Mouse (Mus musculus): ENCODE measurements around the gene Trim7. TPM values are rescaled to one million over a fixed set of nuclear protein-coding genes. Genes with fewer than 3 reads are reported as not detected.
"Not testable (repeated sequence)": the region's sequence is repeated elsewhere in the genome, so short reads cannot be mapped to it uniquely, and the experiment has no call there.

Trim7 gene
- polyA plus RNA-seq, 1 experiment from 2014 or later = 0.18 TPM

- Histone ChIP-seq H3K27me3 (replicated peaks; ENCODE audit: control insufficient read depth, insufficient read depth, low read length) (no peaks in the 10 kb centered on the region), H3K9ac (ENCODE audit: low read depth, low read length) (no peak overlapping the region), H3K4me3 (ENCODE audit: low read depth, low read length) (peak overlapping the region; percentile 26), H3K4me2 (peak overlapping the region; percentile 68), H3K27ac (ENCODE audit: low read depth, low read length) (no peak overlapping the region), H3K36me3 (ENCODE audit: control insufficient read depth, insufficient read depth, low read length) (no peaks in the 10 kb centered on the region), H3K4me1 (replicated peaks; ENCODE audit: control insufficient read depth, insufficient read depth, low read length) (peaks cover 12% of the 10 kb centered on the region), H3K9me3 (ENCODE audit: control insufficient read depth, low read length) (no peaks in the 10 kb centered on the region)
- DNase-seq (ENCODE audit: low spot score) = peak; percentile 73
- ATAC-seq (replicated peaks; ENCODE audit: low FRiP score) = peak; percentile 42; the same call in 1 of the 2 replicates
- WGBS = 19% methylated on average over 20 of the region's 20 CpGs
Measured at GRCm38 (mm10) chr11:48789973-48790823, 35.7 kb upstream of the Trim7 start.

GRCm38 (mm10) chr11:48790946-48791345, 35.0 kb upstream of the Trim7 start:
- no peaks in the 10 kb centered on the region for H3K27me3 ChIP-seq (replicated peaks; ENCODE audit: control insufficient read depth, insufficient read depth, low read length)
- no peaks in the 10 kb centered on the region for H3K36me3 ChIP-seq (ENCODE audit: control insufficient read depth, insufficient read depth, low read length)
- no peak overlapping the region for H3K27ac ChIP-seq (ENCODE audit: low read depth, low read length)
- H3K4me2 ChIP-seq = peak overlapping the region; percentile 68
- ATAC-seq (replicated peaks; ENCODE audit: low FRiP score) = no peak
- no peaks in the 10 kb centered on the region for H3K9me3 ChIP-seq (ENCODE audit: control insufficient read depth, low read length)
- DNase-seq (ENCODE audit: low spot score) = no peak
- WGBS = 46% methylated on average over 8 of the region's 8 CpGs
- peaks cover 12% of the 10 kb centered on the region for H3K4me1 ChIP-seq (replicated peaks; ENCODE audit: control insufficient read depth, insufficient read depth, low read length)
- H3K9ac ChIP-seq (ENCODE audit: low read depth, low read length) = no peak overlapping the region
- H3K4me3 ChIP-seq (ENCODE audit: low read depth, low read length) = no peak overlapping the region

GRCm38 (mm10) chr11:48791894-48792293, 34.0 kb upstream of the Trim7 start:
- H3K4me3 ChIP-seq (ENCODE audit: low read depth, low read length); H3K36me3 ChIP-seq (ENCODE audit: control insufficient read depth, insufficient read depth, low read length); H3K4me2 ChIP-seq; DNase-seq (ENCODE audit: low spot score); H3K27ac ChIP-seq (ENCODE audit: low read depth, low read length); H3K9ac ChIP-seq (ENCODE audit: low read depth, low read length); H3K27me3 ChIP-seq (replicated peaks; ENCODE audit: control insufficient read depth, insufficient read depth, low read length); ATAC-seq (replicated peaks; ENCODE audit: low FRiP score); H3K9me3 ChIP-seq (ENCODE audit: control insufficient read depth, low read length): not testable (repeated sequence)
- 84% methylated on average over 9 of the region's 9 CpGs for WGBS
- peaks cover 16% of the 10 kb centered on the region for H3K4me1 ChIP-seq (replicated peaks; ENCODE audit: control insufficient read depth, insufficient read depth, low read length)

- H3K4me2 ChIP-seq = no peak overlapping the region
- no peak overlapping the region for H3K4me3 ChIP-seq (ENCODE audit: low read depth, low read length)
- H3K9ac ChIP-seq (ENCODE audit: low read depth, low read length) = no peak overlapping the region
- no peaks in the 10 kb centered on the region for H3K9me3 ChIP-seq (ENCODE audit: control insufficient read depth, low read length)
- H3K27ac ChIP-seq (ENCODE audit: low read depth, low read length) = no peak overlapping the region
- peaks cover 28% of the 10 kb centered on the region for H3K4me1 ChIP-seq (replicated peaks; ENCODE audit: control insufficient read depth, insufficient read depth, low read length)
- no peak for ATAC-seq (replicated peaks; ENCODE audit: low FRiP score)
- no peaks in the 10 kb centered on the region for H3K27me3 ChIP-seq (replicated peaks; ENCODE audit: control insufficient read depth, insufficient read depth, low read length)
- 96% methylated on average over 3 of the region's 3 CpGs for WGBS
- DNase-seq (ENCODE audit: low spot score) = no peak
- no peaks in the 10 kb centered on the region for H3K36me3 ChIP-seq (ENCODE audit: control insufficient read depth, insufficient read depth, low read length)
Measured at GRCm38 (mm10) chr11:48793184-48793583, 32.8 kb upstream of the Trim7 start.

- DNase-seq (ENCODE audit: low spot score) = no peak
- Histone ChIP-seq H3K27me3 (replicated peaks; ENCODE audit: control insufficient read depth, insufficient read depth, low read length) (no peaks in the 10 kb centered on the region), H3K4me3 (ENCODE audit: low read depth, low read length) (no peak overlapping the region), H3K27ac (ENCODE audit: low read depth, low read length) (no peak overlapping the region), H3K4me1 (replicated peaks; ENCODE audit: control insufficient read depth, insufficient read depth, low read length) (peaks cover 28% of the 10 kb centered on the region), H3K9ac (ENCODE audit: low read depth, low read length) (no peak overlapping the region), H3K36me3 (ENCODE audit: control insufficient read depth, insufficient read depth, low read length) (no peaks in the 10 kb centered on the region), H3K9me3 (ENCODE audit: control insufficient read depth, low read length) (no peaks in the 10 kb centered on the region), H3K4me2 (no peak overlapping the region)
- 89% methylated on average over 7 of the region's 7 CpGs for WGBS
- ATAC-seq (replicated peaks; ENCODE audit: low FRiP score) = no peak
Measured at GRCm38 (mm10) chr11:48795221-48795620, 30.7 kb upstream of the Trim7 start.

- no peak for DNase-seq (ENCODE audit: low spot score)
- ATAC-seq (replicated peaks; ENCODE audit: low FRiP score) = no peak
- no peak overlapping the region for H3K4me2 ChIP-seq
- no peaks in the 10 kb centered on the region for H3K9me3 ChIP-seq (ENCODE audit: control insufficient read depth, low read length)
- H3K36me3 ChIP-seq (ENCODE audit: control insufficient read depth, insufficient read depth, low read length) = peaks cover 3% of the 10 kb centered on the region; the same call in 1 of the 2 replicates
- peaks cover 19% of the 10 kb centered on the region for H3K4me1 ChIP-seq (replicated peaks; ENCODE audit: control insufficient read depth, insufficient read depth, low read length)
- H3K27me3 ChIP-seq (replicated peaks; ENCODE audit: control insufficient read depth, insufficient read depth, low read length) = no peaks in the 10 kb centered on the region
- no peak overlapping the region for H3K9ac ChIP-seq (ENCODE audit: low read depth, low read length)
- H3K27ac ChIP-seq (ENCODE audit: low read depth, low read length) = no peak overlapping the region
- no peak overlapping the region for H3K4me3 ChIP-seq (ENCODE audit: low read depth, low read length)
- 79% methylated on average over 4 of the region's 4 CpGs for WGBS
Measured at GRCm38 (mm10) chr11:48796290-48796689, 29.6 kb upstream of the Trim7 start.

GRCm38 (mm10) chr11:48797287-48797686, 28.7 kb upstream of the Trim7 start:
- whole genome bisulfite sequencing = 47% methylated on average over 5 of the region's 5 CpGs
- Histone ChIP-seq H3K4me1 (replicated peaks; ENCODE audit: control insufficient read depth, insufficient read depth, low read length) (peaks cover 26% of the 10 kb centered on the region), H3K36me3 (ENCODE audit: control insufficient read depth, insufficient read depth, low read length) (peaks cover 13% of the 10 kb centered on the region), H3K9me3 (ENCODE audit: control insufficient read depth, low read length) (no peaks in the 10 kb centered on the region), H3K27ac (ENCODE audit: low read depth, low read length) (no peak overlapping the region; the same call in 1 of the 2 replicates), H3K27me3 (replicated peaks; ENCODE audit: control insufficient read depth, insufficient read depth, low read length) (no peaks in the 10 kb centered on the region), H3K4me3 (ENCODE audit: low read depth, low read length) (no peak overlapping the region), H3K4me2 (peak overlapping the region; percentile 90), H3K9ac (ENCODE audit: low read depth, low read length) (peak overlapping the region; percentile 51)
- DNase-seq (ENCODE audit: low spot score) (no peak), ATAC-seq (replicated peaks; ENCODE audit: low FRiP score) (no peak)

- ATAC-seq (replicated peaks; ENCODE audit: low FRiP score) (no peak), DNase-seq (ENCODE audit: low spot score) (no peak)
- 49% methylated on average over 7 of the region's 7 CpGs for WGBS
- Histone ChIP-seq H3K9ac (ENCODE audit: low read depth, low read length) (peak overlapping the region; percentile 51), H3K4me3 (ENCODE audit: low read depth, low read length) (peak overlapping the region; percentile 84), H3K36me3 (ENCODE audit: control insufficient read depth, insufficient read depth, low read length) (peaks cover 23% of the 10 kb centered on the region), H3K9me3 (ENCODE audit: control insufficient read depth, low read length) (no peaks in the 10 kb centered on the region), H3K4me1 (replicated peaks; ENCODE audit: control insufficient read depth, insufficient read depth, low read length) (peaks cover 32% of the 10 kb centered on the region), H3K27me3 (replicated peaks; ENCODE audit: control insufficient read depth, insufficient read depth, low read length) (no peaks in the 10 kb centered on the region), H3K27ac (ENCODE audit: low read depth, low read length) (peak overlapping the region; percentile 13; the same call in 1 of the 2 replicates), H3K4me2 (peak overlapping the region; percentile 90)
Measured at GRCm38 (mm10) chr11:48798308-48798707, 27.6 kb upstream of the Trim7 start.
